Mouse (Mus musculus) liver, adult 2 months (tissue): ENCODE data around the gene Afm.

Source experiments
- CTCF ChIP-seq: fragments of 200-500 bp; IDR thresholded peaks from 2 replicates; pipeline ENCODE4 v1.5.1; 2011; ENCODE audit warnings: low read depth, low read length, control low read depth
- POLR2A ChIP-seq: fragments of 200-500 bp; IDR thresholded peaks from 2 replicates; pipeline ENCODE4 v1.6.1; 2011; ENCODE audit warnings: low read length, control low read depth; ENCODE audit not compliant: insufficient read depth; ENCODE audit errors: extremely low read depth

- TF ChIP-seq CTCF, result no peak
- TF ChIP-seq POLR2A, result no peak
Observed at GRCm38 (mm10) chr5:90571216-90571615, 52.5 kb downstream of the Afm start.
